Mouse (Mus musculus): ENCODE data around the gene Syt9. TPM values are rescaled to one million over a fixed set of nuclear protein-coding genes. Genes with fewer than 3 reads are reported as not detected.

Gene Syt9
- total and polyA plus RNA-seq, 3 experiments = 0.05 TPM; not detected in 2

DNA sequence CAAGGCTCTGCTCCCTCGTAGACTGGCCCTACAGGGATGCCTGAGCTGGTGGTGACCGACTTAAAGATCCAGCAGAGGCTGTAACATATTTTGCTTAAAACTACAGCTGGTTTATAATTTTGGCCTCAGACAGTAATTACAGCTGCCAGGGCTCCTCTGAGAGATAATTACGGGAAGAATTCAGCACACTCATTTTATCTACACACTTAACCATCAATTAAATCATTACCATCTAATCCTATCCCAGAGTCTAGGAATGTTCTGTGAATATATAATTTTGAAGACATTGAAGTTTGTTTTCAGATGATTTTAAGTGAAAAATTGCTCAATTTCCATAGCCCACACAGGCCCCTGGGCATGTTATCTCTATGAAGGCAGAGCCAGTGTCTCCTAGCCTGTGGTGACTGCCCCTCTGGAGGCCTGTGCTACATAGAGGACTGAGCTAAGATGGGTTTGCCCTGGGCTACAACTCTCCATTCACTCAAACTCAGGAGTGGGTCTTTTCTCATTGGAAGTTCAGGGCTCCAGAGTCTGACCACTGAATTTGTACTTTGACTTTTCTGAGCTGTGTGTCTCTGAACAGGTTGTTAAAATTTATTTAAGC is 157.7 kb downstream of the Syt9 start:
- no peak for DNase-seq (ENCODE audit: low spot score)
- ATAC-seq (ENCODE audit: extremely low read depth, insufficient number of reproducible peaks, low FRiP score, poor library complexity, severe bottlenecking) = no peak
- no peaks in the 10 kb centered on the region for H3K36me3 ChIP-seq (replicated peaks)
- H3K27me3 ChIP-seq (ENCODE audit: insufficient read depth, low read length) = no peaks in the 10 kb centered on the region
- H3K4me1 ChIP-seq (ENCODE audit: insufficient read depth, low read depth, low read length) = no peaks in the 10 kb centered on the region
- no peak for TF ChIP-seq POLR2AphosphoS5 (IDR thresholded peaks at IDR 0.05; ENCODE audit: insufficient replicate concordance, low read depth, low read length)
- no peak for TF ChIP-seq GATA1 (IDR thresholded peaks at IDR 0.05; ENCODE audit: borderline replicate concordance, low read length)
- no peak for TF ChIP-seq GATA2 (IDR thresholded peaks at IDR 0.05; ENCODE audit: borderline replicate concordance, low read depth, low read length)
- TF ChIP-seq TAL1 (conservative IDR thresholded peaks at IDR 0.05; ENCODE audit: low read depth, low read length) = no peak
- no peak for TF ChIP-seq CTCF (IDR thresholded peaks at IDR 0.05; ENCODE audit: low read depth, low read length)
- peaks cover 25% of the 10 kb centered on the region for H3K9me3 ChIP-seq (replicated peaks)
- H3K4me3 ChIP-seq (ENCODE audit: low read depth, low read length) = no peak overlapping the region

DNA sequence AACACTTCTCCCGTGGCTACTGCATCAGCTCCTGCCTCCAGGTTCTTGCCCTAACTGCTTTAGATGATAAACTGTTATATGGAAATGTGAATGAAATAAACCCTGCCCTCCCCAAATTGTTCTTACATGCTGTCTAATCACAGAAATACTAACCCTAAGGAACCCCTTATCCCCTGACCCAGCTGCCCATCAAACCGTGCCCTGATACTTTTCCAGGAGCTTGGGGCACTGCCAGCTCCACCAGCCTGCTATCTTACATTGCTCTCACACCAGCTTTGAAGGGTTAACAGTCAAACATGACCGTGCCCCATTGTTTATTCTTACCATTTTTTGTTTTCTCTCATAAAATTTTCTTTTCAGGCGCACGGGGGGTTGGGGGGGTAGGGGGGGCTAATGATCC is 158.8 kb downstream of the Syt9 start:
- H3K27me3 ChIP-seq (ENCODE audit: insufficient read depth, low read length) = no peaks in the 10 kb centered on the region
- ATAC-seq (ENCODE audit: extremely low read depth, insufficient number of reproducible peaks, low FRiP score, poor library complexity, severe bottlenecking) (no peak), DNase-seq (ENCODE audit: low spot score) (no peak)
- H3K4me3 ChIP-seq (ENCODE audit: low read depth, low read length) = no peak overlapping the region
- H3K4me1 ChIP-seq (ENCODE audit: insufficient read depth, low read depth, low read length) = no peaks in the 10 kb centered on the region
- no peaks in the 10 kb centered on the region for H3K36me3 ChIP-seq (replicated peaks)
- TF ChIP-seq GATA1 (IDR thresholded peaks at IDR 0.05; ENCODE audit: borderline replicate concordance, low read length) = no peak
- TF ChIP-seq GATA2 (IDR thresholded peaks at IDR 0.05; ENCODE audit: borderline replicate concordance, low read depth, low read length) = no peak
- no peak for TF ChIP-seq POLR2AphosphoS5 (IDR thresholded peaks at IDR 0.05; ENCODE audit: insufficient replicate concordance, low read depth, low read length)
- TF ChIP-seq TAL1 (conservative IDR thresholded peaks at IDR 0.05; ENCODE audit: low read depth, low read length) = no peak
- no peak for TF ChIP-seq CTCF (IDR thresholded peaks at IDR 0.05; ENCODE audit: low read depth, low read length)
- peaks cover 31% of the 10 kb centered on the region for H3K9me3 ChIP-seq (replicated peaks)

DNA sequence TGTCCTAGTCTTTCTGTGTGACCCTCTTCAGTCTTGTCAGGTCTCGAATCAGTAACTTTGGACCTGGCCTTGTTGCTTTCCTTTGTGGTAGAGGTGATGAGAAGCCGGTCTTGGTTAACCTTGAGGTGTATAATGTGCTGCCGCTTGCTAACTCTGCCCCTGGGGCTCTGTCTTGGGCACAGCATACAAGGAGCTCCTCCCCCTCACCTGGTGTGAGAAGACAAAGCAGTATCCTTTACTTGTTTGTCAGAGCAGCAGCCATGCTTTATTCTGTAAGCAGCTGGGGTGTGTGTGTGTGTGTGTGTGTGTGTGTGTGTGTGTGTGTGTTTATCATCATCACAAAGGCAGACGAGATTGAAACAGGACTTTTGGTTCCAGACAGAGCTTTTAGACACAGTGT is 164.8 kb downstream of the Syt9 start:
- Histone ChIP-seq H3K36me3 (replicated peaks) (no peaks in the 10 kb centered on the region), H3K4me3 (ENCODE audit: low read depth, low read length) (no peak overlapping the region), H3K4me1 (ENCODE audit: insufficient read depth, low read depth, low read length) (no peaks in the 10 kb centered on the region), H3K9me3 (replicated peaks) (peaks cover 34% of the 10 kb centered on the region), H3K27me3 (ENCODE audit: insufficient read depth, low read length) (no peaks in the 10 kb centered on the region)
- ATAC-seq (ENCODE audit: extremely low read depth, insufficient number of reproducible peaks, low FRiP score, poor library complexity, severe bottlenecking) = no peak
- no peak for TF ChIP-seq POLR2AphosphoS5 (IDR thresholded peaks at IDR 0.05; ENCODE audit: insufficient replicate concordance, low read depth, low read length)
- no peak for TF ChIP-seq TAL1 (conservative IDR thresholded peaks at IDR 0.05; ENCODE audit: low read depth, low read length)
- no peak for TF ChIP-seq GATA1 (IDR thresholded peaks at IDR 0.05; ENCODE audit: borderline replicate concordance, low read length)
- TF ChIP-seq CTCF (IDR thresholded peaks at IDR 0.05; ENCODE audit: low read depth, low read length) = no peak
- no peak for TF ChIP-seq GATA2 (IDR thresholded peaks at IDR 0.05; ENCODE audit: borderline replicate concordance, low read depth, low read length)
- DNase-seq (ENCODE audit: low spot score) = no peak

DNA sequence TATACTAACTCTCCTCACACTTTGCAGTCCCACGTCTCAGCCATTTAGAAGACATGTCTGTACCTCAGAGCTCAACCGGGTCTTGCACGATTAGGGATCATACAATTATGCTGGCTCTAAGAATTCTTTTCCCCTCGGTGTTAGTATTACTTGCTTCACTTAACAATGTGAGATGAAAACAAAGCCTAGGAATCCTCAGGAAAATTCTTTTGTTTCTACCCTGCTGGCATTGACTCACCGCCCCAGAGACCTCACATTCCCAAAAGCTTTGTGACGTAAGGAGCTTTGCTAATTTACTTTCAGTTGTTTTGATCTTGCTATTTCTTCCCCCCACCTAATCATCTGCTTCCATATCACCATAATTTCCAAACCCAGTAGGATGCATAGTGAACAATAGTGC is 166.0 kb downstream of the Syt9 start:
- DNase-seq (ENCODE audit: low spot score) (no peak), ATAC-seq (ENCODE audit: extremely low read depth, insufficient number of reproducible peaks, low FRiP score, poor library complexity, severe bottlenecking) (no peak)
- no peaks in the 10 kb centered on the region for H3K4me1 ChIP-seq (ENCODE audit: insufficient read depth, low read depth, low read length)
- H3K4me3 ChIP-seq (ENCODE audit: low read depth, low read length) = no peak overlapping the region
- no peaks in the 10 kb centered on the region for H3K27me3 ChIP-seq (ENCODE audit: insufficient read depth, low read length)
- no peak for TF ChIP-seq CTCF (IDR thresholded peaks at IDR 0.05; ENCODE audit: low read depth, low read length)
- no peak for TF ChIP-seq GATA1 (IDR thresholded peaks at IDR 0.05; ENCODE audit: borderline replicate concordance, low read length)
- TF ChIP-seq TAL1 (conservative IDR thresholded peaks at IDR 0.05; ENCODE audit: low read depth, low read length) = no peak
- no peak for TF ChIP-seq GATA2 (IDR thresholded peaks at IDR 0.05; ENCODE audit: borderline replicate concordance, low read depth, low read length)
- no peak for TF ChIP-seq POLR2AphosphoS5 (IDR thresholded peaks at IDR 0.05; ENCODE audit: insufficient replicate concordance, low read depth, low read length)
- peaks cover 34% of the 10 kb centered on the region for H3K9me3 ChIP-seq (replicated peaks)
- H3K36me3 ChIP-seq (replicated peaks) = no peaks in the 10 kb centered on the region

DNA sequence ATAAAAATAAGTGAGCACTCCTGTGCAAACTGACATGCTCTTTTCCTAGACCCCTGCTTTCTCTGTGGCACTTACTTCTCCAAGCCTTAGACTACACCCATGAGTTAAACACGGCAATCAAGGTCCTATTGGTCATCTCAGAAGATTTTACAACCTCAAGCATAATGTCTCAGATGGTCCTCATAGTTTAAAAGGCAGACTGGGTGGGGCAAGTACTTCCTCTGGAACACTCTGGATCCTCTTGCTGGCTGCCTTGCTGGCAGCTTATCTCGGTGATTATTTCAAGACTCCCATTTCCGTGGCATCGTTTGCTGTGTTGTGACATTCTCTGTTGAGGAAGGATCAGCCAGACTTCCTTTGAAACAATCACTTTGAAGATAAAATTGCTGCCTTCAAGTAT is 169.5 kb downstream of the Syt9 start:
- no peaks in the 10 kb centered on the region for H3K36me3 ChIP-seq (replicated peaks)
- ATAC-seq (ENCODE audit: extremely low read depth, insufficient number of reproducible peaks, low FRiP score, poor library complexity, severe bottlenecking) = no peak
- H3K4me3 ChIP-seq (ENCODE audit: low read depth, low read length) = no peak overlapping the region

DNA sequence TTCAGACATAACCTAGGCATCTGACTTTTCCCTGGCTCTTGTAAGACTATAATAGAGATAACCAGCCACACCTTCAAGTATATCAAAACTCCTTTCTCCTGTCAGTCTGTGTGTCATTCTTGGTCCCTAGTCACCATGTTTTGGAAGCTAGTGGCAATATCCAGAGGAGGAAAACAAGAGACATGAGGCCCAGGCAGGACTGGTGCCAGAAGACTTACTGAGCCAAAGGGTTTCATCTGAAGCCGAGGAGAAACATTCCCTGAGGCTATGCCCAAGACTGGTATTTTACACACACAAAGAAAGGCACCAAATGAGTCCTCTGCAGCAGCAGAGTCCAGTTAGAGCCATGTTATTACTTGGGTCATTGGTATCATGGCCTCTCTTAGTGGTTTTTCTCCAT is 174.5 kb downstream of the Syt9 start:
- no peak for TF ChIP-seq TAL1 (conservative IDR thresholded peaks at IDR 0.05; ENCODE audit: low read depth, low read length)
- TF ChIP-seq GATA1 (IDR thresholded peaks at IDR 0.05; ENCODE audit: borderline replicate concordance, low read length) = no peak
- no peak for TF ChIP-seq POLR2AphosphoS5 (IDR thresholded peaks at IDR 0.05; ENCODE audit: insufficient replicate concordance, low read depth, low read length)
- no peak for TF ChIP-seq GATA2 (IDR thresholded peaks at IDR 0.05; ENCODE audit: borderline replicate concordance, low read depth, low read length)
- no peaks in the 10 kb centered on the region for H3K36me3 ChIP-seq (replicated peaks)
- no peaks in the 10 kb centered on the region for H3K4me1 ChIP-seq (ENCODE audit: insufficient read depth, low read depth, low read length)
- H3K27me3 ChIP-seq (ENCODE audit: insufficient read depth, low read length) = no peaks in the 10 kb centered on the region
- no peak overlapping the region for H3K4me3 ChIP-seq (ENCODE audit: low read depth, low read length)
- peaks cover 32% of the 10 kb centered on the region for H3K9me3 ChIP-seq (replicated peaks)
- no peak for ATAC-seq (ENCODE audit: extremely low read depth, insufficient number of reproducible peaks, low FRiP score, poor library complexity, severe bottlenecking)
- no peak for DNase-seq (ENCODE audit: low spot score)

More for the DNA sequence above, 169.5 kb downstream of the Syt9 start:
- Histone ChIP-seq H3K9me3 (replicated peaks) (peaks cover 26% of the 10 kb centered on the region), H3K4me1 (ENCODE audit: insufficient read depth, low read depth, low read length) (no peaks in the 10 kb centered on the region), H3K27me3 (ENCODE audit: insufficient read depth, low read length) (no peaks in the 10 kb centered on the region)
- no peak for TF ChIP-seq GATA2 (IDR thresholded peaks at IDR 0.05; ENCODE audit: borderline replicate concordance, low read depth, low read length)
- no peak for TF ChIP-seq POLR2AphosphoS5 (IDR thresholded peaks at IDR 0.05; ENCODE audit: insufficient replicate concordance, low read depth, low read length)
- TF ChIP-seq TAL1 (conservative IDR thresholded peaks at IDR 0.05; ENCODE audit: low read depth, low read length) = no peak
- no peak for TF ChIP-seq CTCF (IDR thresholded peaks at IDR 0.05; ENCODE audit: low read depth, low read length)
- TF ChIP-seq GATA1 (IDR thresholded peaks at IDR 0.05; ENCODE audit: borderline replicate concordance, low read length) = no peak
- no peak for DNase-seq (ENCODE audit: low spot score)
